21 mouse cellular contexts compared by ENCODE assay signal in genomic region chr17:5846101-5846500, GRCm38 (mm10). TPM values are rescaled to one million over a fixed set of nuclear protein-coding genes. Genes with fewer than 3 reads are reported as not detected.
DNase-seq lines count a peak whose midpoint lies in the region; ATAC-seq and TF ChIP-seq lines count a peak whose summit lies in the region.
"Had no signal": no experiment of that assay in that cellular context is flagged by ENCODE, and none has a peak within 500 bp of the region (broad histone marks: within the 10 kb centered on the region; RNA-seq: fewer than 3 reads in every experiment).

No protein-coding gene starts in this region.

- 47% methylated on average over 8 of the region's 8 CpGs for WGBS in heart, embryonic 13.5 days

- H3K4me3 ChIP-seq in heart, embryonic 13.5 days, result no peak overlapping the region
- no peak overlapping the region for H3K4me3 ChIP-seq in embryonic fibroblast, embryonic 13.5 days (ENCODE audit: insufficient read depth, low read length)
- no peak overlapping the region for H3K4me3 ChIP-seq in gastrocnemius, adult 2 months
- H3K4me3 ChIP-seq: embryonic facial prominence, embryonic 15.5 days; heart, embryonic 12.5 days; hindbrain, embryonic 13.5 days; liver, embryonic 15.5 days; midbrain, embryonic 12.5 days; neural tube, embryonic 15.5 days; stomach, embryonic 15.5 days had no signal

- no peaks in the 10 kb centered on the region for H3K27me3 ChIP-seq in heart, embryonic 13.5 days (replicated peaks)
- H3K27me3 ChIP-seq: embryonic facial prominence, embryonic 15.5 days; heart, embryonic 12.5 days; liver, embryonic 15.5 days; midbrain, embryonic 12.5 days; neural tube, embryonic 15.5 days; stomach, embryonic 15.5 days had no signal

- peak overlapping the region; percentile 25; the same call in 1 of the 2 replicates for H3K9ac ChIP-seq in heart, embryonic 13.5 days
- H3K9ac ChIP-seq: embryonic facial prominence, embryonic 15.5 days; heart, embryonic 12.5 days; hindbrain, embryonic 13.5 days; liver, embryonic 15.5 days; midbrain, embryonic 12.5 days; neural tube, embryonic 15.5 days; stomach, embryonic 15.5 days had no signal

- no peak for ATAC-seq in heart, embryonic 13.5 days (ENCODE audit: extremely low read depth, insufficient number of reproducible peaks, low FRiP score, low TSS enrichment)

- TF ChIP-seq CTCF in embryonic fibroblast, embryonic 13.5 days (IDR thresholded peaks at IDR 0.05; ENCODE audit: borderline replicate concordance, insufficient read depth, low read length), result no peak
- TF ChIP-seq CTCF in gastrocnemius, adult 2 months (IDR thresholded peaks at IDR 0.05), result no peak

- H3K4me1 ChIP-seq in heart, embryonic 13.5 days, result peaks cover 59% of the 10 kb centered on the region
- peaks cover 21% of the 10 kb centered on the region for H3K4me1 ChIP-seq in embryonic fibroblast, embryonic 13.5 days (ENCODE audit: control insufficient read depth, insufficient read depth, low read length)

- intact Hi-C loops in heart, postnatal 10 days (cut with DNase I), result no loop called here
- intact Hi-C loops in gastrocnemius, adult 2 months (cut with DNase I), result no loop called here

- 0 out of 2 replicates have a peak, but pooled peaks have one; percentile 37 for TF ChIP-seq POLR2A in embryonic fibroblast, embryonic 13.5 days (IDR thresholded peaks at IDR 0.05; ENCODE audit: low read depth, low read length)

- no peaks in the 10 kb centered on the region for H3K36me3 ChIP-seq in heart, embryonic 13.5 days
- H3K36me3 ChIP-seq: embryonic facial prominence, embryonic 15.5 days; heart, embryonic 12.5 days; hindbrain, embryonic 13.5 days; liver, embryonic 15.5 days; midbrain, embryonic 12.5 days; neural tube, embryonic 15.5 days; stomach, embryonic 15.5 days had no signal

- no peak overlapping the region for H3K4me2 ChIP-seq in heart, embryonic 13.5 days
- H3K4me2 ChIP-seq: embryonic facial prominence, embryonic 15.5 days; heart, embryonic 12.5 days; hindbrain, embryonic 13.5 days; liver, embryonic 15.5 days; midbrain, embryonic 12.5 days; neural tube, embryonic 15.5 days; stomach, embryonic 15.5 days had no signal

- no peak for DNase-seq in heart, postnatal 10 days
- DNase-seq in 3134 (ENCODE audit: extremely low read depth, insufficient read length, low spot score) (peak; percentile 65), ES-CJ7 (ENCODE audit: low read depth, low spot score) (peak; percentile 22)
- no peak for DNase-seq in cerebellum, postnatal 25 days
- DNase-seq in gastrocnemius, adult 2 months, result no peak
- DNase-seq in left cerebral cortex, adult 9 months (ENCODE audit: low spot score in 2 of 2), result no peak
- DNase-seq: adrenal gland, postnatal 36 days; cerebellum, adult 2 months; gastrocnemius, postnatal 36 days; kidney, adult 2 months; kidney, postnatal 25 days; layer of hippocampus, adult 9-11 months had no signal

- no peaks in the 10 kb centered on the region for H3K9me3 ChIP-seq in heart, embryonic 13.5 days
- H3K9me3 ChIP-seq: embryonic facial prominence, embryonic 15.5 days; heart, embryonic 12.5 days; hindbrain, embryonic 13.5 days; liver, embryonic 15.5 days; midbrain, embryonic 12.5 days; neural tube, embryonic 15.5 days; stomach, embryonic 15.5 days had no signal

- no peak overlapping the region for H3K27ac ChIP-seq in heart, embryonic 13.5 days (replicated peaks)
- H3K27ac ChIP-seq in embryonic fibroblast, embryonic 13.5 days (ENCODE audit: insufficient read depth, low read length), result peak overlapping the region; percentile 81
- H3K27ac ChIP-seq in gastrocnemius, adult 2 months, result no peak overlapping the region
- H3K27ac ChIP-seq: embryonic facial prominence, embryonic 15.5 days; hindbrain, embryonic 13.5 days; liver, embryonic 15.5 days; midbrain, embryonic 12.5 days; neural tube, embryonic 15.5 days; stomach, embryonic 15.5 days had no signal

RNA-seq across cellular contexts. Expression of gene Snx9, which starts 5.0 kb away (rescaled TPM):
- polyA plus RNA-seq in heart, embryonic 13.5 days (2015; fragmentation: Nextera tagmentation; extraction: Ambion mirVana), result 20.0 and 20.5 TPM in 2 replicates
- total RNA-seq in heart, postnatal 10 days (2021), result 10 to 100 TPM; 37.7 to 41.0 TPM
- 89.9 and 109 TPM in 2 replicates for polyA plus RNA-seq in embryonic fibroblast, embryonic 13.5 days (2011; ENCODE audit: insufficient read length, low read depth, missing spikeins)
- 10 to 100 TPM; 22.9 to 29.6 TPM for total RNA-seq in gastrocnemius, adult 2 months (2021)

Comparison
In these comparisons a context has a peak if more than half of its experiments do, and no peak if none do; other contexts are left out.
1. DNase-seq: peak in 3134 (single experiment) and ES-CJ7 (single experiment); none in heart, postnatal 10 days (0 of 2), cerebellum, postnatal 25 days (0 of 2), gastrocnemius, adult 2 months (single experiment) and left cerebral cortex, adult 9 months (0 of 2).